Mouse (Mus musculus) stomach, embryonic 15.5 days (tissue): ENCODE measurements around the gene Rcn1. TPM values are rescaled to one million over a fixed set of nuclear protein-coding genes. Genes with fewer than 3 reads are reported as not detected.

Experiments
- ATAC-seq: fragments of 200-750 bp; cut with Nextera tagmentation; 2 replicates; pipeline ENCODE4 v1.8.0; 2017; ENCODE audit warnings: low read depth, moderate number of reproducible peaks, moderate TSS enrichment; ENCODE audit not compliant: insufficient read depth, low FRiP score
- H3K27ac ChIP-seq: fragments of 300-500 bp; sonication (generic); 2 replicates; pipeline ENCODE4 v1.5.1; 2015; ENCODE audit warnings: mild to moderate bottlenecking, inconsistent platforms
- H3K27me3 ChIP-seq: fragments of 300-500 bp; sonication (generic); replicated peaks from 2 replicates; pipeline ENCODE4 v1.6.1; 2015; ENCODE audit warnings: inconsistent platforms
- H3K36me3 ChIP-seq: fragments of 300-500 bp; sonication (generic); 2 replicates; pipeline ENCODE4 v1.6.1; 2015; ENCODE audit warnings: inconsistent platforms
- H3K4me1 ChIP-seq: fragments of 300-500 bp; sonication (generic); 2 replicates; pipeline ENCODE4 v1.6.1; 2015; ENCODE audit warnings: inconsistent platforms
- H3K4me2 ChIP-seq: fragments of 300-500 bp; sonication (generic); 2 replicates; pipeline ENCODE4 v1.6.1; 2015; ENCODE audit warnings: mild to moderate bottlenecking, inconsistent platforms
- H3K4me3 ChIP-seq: fragments of 300-500 bp; sonication (generic); replicated peaks from 2 replicates; pipeline ENCODE4 v1.5.1; 2015; ENCODE audit warnings: inconsistent platforms
- H3K9ac ChIP-seq: fragments of 300-500 bp; sonication (generic); 2 replicates; pipeline ENCODE4 v1.6.1; 2015; ENCODE audit warnings: inconsistent platforms
- H3K9me3 ChIP-seq: fragments of 300-500 bp; sonication (generic); 2 replicates; pipeline ENCODE4 v1.6.1; 2016; ENCODE audit warnings: inconsistent platforms
- WGBS: fragments of 180-500 bp; shearing (Covaris S2); methylation state at CpG from one replicate; pipeline ENCODE4 v1.1.7; 2015; 5-methylcytosine and 5-hydroxymethylcytosine counted together
- polyA plus RNA-seq: library from polyadenylated mRNA; unstranded; fragments of >200 nt; fragmentation: Nextera tagmentation; extraction: Ambion mirVana; gene quantifications from 2 replicates; pipeline ENCODE4 v1.2.1, GENCODE M21; 2015

Rcn1 gene
- 146 and 159 TPM in 2 replicates for polyA plus RNA-seq

DNA sequence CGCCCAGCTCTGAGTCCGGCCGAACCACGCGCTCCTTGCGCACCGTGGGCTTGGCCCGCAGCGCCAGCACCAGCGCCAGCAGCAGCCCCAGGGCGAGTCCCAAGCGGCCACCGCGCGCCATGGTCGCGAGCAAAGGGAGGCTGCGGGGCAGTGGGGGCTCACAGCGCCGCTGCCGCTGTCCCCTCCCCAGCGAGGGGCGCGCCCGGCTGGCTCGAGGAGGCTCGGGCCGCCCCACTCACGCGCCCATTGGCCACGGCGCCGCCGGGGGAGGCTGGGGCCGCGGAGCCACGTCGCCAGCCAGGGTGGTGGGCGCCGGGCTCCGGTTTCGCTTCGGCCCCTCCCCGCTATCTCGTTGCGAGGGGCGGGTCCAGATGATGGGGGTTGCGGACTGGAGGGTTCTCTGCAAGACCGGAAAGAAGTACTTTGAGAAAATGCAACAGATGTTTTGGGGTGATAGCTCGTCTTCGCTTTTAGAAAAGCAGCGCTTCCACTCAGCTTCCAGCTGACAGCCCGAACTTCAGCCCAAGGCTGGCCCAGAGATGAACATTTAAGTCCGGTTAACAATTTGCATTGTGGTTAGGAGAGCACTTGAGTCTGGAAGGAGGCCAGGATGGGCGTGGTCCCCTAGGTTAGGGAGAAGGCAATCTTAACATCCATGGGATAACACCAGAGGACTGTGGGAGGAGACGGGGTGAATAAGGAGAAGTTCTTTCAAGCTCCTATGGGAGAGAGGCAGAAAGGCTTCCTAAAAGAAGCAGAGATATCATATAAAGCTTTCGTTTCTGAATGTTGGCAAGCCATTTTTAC lies at the start of gene Rcn1:
Rcn1 (minus strand) TSS at position 235 of the 807 bp plus-strand sequence.
- peaks cover 26% of the 10 kb centered on the region for H3K4me1 ChIP-seq
- WGBS = under 1% methylated on average over 54 of the region's 57 CpGs
- H3K4me2 ChIP-seq = peak within 1 kb of the TSS; percentile 65
- peaks cover 4% of the 10 kb centered on the region; the same call in 1 of the 2 replicates for H3K36me3 ChIP-seq
- peak within 1 kb of the TSS; percentile 86 for H3K9ac ChIP-seq
- H3K27ac ChIP-seq = peak within 1 kb of the TSS; percentile 96
- peak within 1 kb of the TSS; percentile 86 for H3K4me3 ChIP-seq
- no peaks in the 10 kb centered on the region for H3K27me3 ChIP-seq
- peak; percentile 90 for ATAC-seq
- H3K9me3 ChIP-seq = no peaks in the 10 kb centered on the region

DNA sequence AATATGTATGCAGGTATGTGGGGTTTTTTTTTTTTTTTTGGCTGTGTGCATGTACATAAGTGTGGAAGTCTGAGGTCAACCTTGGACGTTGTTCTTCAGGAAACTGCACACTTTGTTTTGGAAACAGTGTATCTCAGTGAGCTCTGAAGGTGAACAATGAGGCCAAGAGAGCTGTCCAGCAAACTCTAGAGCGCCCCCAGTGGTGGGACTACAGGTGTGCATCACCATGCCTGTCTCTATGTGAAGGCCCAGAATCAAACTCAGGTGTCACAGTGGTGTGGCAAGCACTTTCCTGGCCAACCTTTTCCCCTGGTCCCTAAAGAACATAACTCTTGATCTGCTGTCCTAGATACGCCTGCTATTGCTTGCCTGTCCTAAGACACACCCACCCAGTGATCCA lies 45.0 kb upstream of the Rcn1 start:
- Histone ChIP-seq H3K4me2 (no peak overlapping the region), H3K36me3 (no peaks in the 10 kb centered on the region), H3K4me1 (no peaks in the 10 kb centered on the region), H3K9ac (no peak overlapping the region), H3K4me3 (no peak overlapping the region), H3K9me3 (no peaks in the 10 kb centered on the region), H3K27me3 (no peaks in the 10 kb centered on the region), H3K27ac (no peak overlapping the region)
- no peak for ATAC-seq
- 41% methylated on average over 3 of the region's 3 CpGs for WGBS

DNA sequence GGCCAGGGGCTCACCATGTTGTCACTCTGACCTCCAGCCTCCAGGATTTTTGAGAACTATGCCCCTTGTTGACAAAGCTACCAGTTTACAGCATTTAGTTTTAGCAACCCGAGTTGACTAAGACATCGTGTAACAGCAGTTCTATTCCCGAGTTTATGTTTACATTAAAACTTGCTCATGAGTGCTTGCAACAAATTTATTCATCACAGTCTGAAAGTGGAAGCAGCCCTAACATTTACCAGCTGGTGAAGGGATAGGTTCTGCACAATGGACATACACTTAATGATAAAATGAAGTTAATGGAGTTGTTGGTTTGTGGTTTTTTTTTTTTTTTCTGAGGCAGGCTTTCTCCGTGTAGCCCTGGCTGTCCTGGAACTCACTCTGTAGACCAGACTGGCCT lies 39.9 kb upstream of the Rcn1 start:
- no peak for ATAC-seq
- Histone ChIP-seq H3K4me3 (no peak overlapping the region), H3K36me3 (no peaks in the 10 kb centered on the region), H3K27ac (no peak overlapping the region), H3K9me3 (no peaks in the 10 kb centered on the region), H3K9ac (no peak overlapping the region), H3K4me1 (no peaks in the 10 kb centered on the region), H3K27me3 (no peaks in the 10 kb centered on the region), H3K4me2 (no peak overlapping the region)
- 43% methylated on average over 4 of the region's 4 CpGs for WGBS

DNA sequence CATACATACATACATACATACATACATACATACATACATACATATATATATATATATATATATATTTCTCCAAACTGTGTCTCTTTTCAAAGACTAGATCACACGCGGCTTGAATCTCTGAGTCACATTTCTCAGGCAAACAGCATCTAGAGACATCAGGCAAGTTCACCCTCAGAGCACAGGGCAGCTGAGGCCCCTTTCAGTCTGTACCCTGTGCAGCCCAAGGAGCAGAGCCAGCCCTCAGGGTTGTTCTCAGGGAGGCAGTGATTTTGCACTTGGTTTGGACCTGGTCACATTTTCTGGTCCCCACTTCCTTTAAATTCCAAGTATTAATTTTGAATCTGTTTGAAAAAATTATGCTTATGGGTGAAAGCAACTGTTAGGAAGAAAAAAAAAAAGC lies 39.4 kb upstream of the Rcn1 start:
- Histone ChIP-seq H3K9me3 (no peaks in the 10 kb centered on the region), H3K9ac (no peak overlapping the region), H3K36me3 (no peaks in the 10 kb centered on the region), H3K4me2 (no peak overlapping the region), H3K4me3 (no peak overlapping the region), H3K27me3 (no peaks in the 10 kb centered on the region), H3K27ac (no peak overlapping the region), H3K4me1 (no peaks in the 10 kb centered on the region)
- no peak for ATAC-seq
- WGBS = 84% methylated on average over 2 of the region's 2 CpGs

DNA sequence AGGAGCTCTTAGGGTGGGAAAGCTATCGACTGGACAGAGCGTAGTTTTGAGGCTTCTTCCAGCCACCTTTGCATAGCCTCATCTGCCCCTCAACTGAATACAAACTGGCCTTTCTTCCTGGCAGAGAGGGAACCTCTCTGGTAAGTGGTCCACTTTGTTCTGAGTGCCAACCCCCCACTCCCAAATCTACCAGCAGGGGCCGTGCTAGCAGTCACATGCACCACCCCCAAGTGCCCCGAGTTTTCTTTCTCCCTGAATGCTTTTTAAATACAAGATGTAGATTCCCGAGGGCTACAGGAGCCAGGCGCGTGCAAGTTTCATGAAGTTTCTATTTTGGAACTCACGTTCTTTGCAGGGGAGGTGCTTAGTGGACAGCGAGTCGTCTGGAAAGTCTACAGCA lies 33.8 kb upstream of the Rcn1 start:
- H3K27me3 ChIP-seq = no peaks in the 10 kb centered on the region
- no peak for ATAC-seq

DNA sequence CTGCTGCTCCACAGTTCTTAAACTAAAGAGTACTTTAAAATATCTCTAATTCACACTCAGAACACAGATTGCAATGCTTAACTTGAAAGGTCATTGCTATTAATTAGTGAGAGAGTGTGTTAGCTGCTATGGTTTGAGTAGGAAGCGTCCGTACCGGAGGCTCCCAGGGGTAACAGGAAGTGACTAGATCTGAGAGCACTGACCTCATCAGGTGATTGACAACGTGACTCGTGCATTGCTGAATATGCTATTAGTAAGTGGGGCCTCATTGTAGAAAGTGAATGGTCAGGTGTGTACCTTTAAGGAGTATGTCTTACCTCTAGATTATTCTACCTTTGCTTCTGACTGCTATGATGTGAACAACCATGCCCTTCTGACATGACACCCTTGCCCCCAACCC lies 31.3 kb upstream of the Rcn1 start:
- Histone ChIP-seq H3K9me3 (no peaks in the 10 kb centered on the region), H3K27ac (no peak overlapping the region), H3K27me3 (no peaks in the 10 kb centered on the region), H3K4me3 (no peak overlapping the region), H3K36me3 (no peaks in the 10 kb centered on the region), H3K4me1 (no peaks in the 10 kb centered on the region), H3K9ac (no peak overlapping the region), H3K4me2 (no peak overlapping the region)
- ATAC-seq = no peak
- 72% methylated on average over 5 of the region's 5 CpGs for WGBS

More for the DNA sequence above, 33.8 kb upstream of the Rcn1 start:
- 14% methylated on average over 10 of the region's 10 CpGs for WGBS
- Histone ChIP-seq H3K4me1 (no peaks in the 10 kb centered on the region), H3K27ac (no peak overlapping the region), H3K9me3 (no peaks in the 10 kb centered on the region), H3K4me2 (peak overlapping the region; percentile 38), H3K9ac (no peak overlapping the region), H3K4me3 (no peak overlapping the region; the same call in 1 of the 2 replicates), H3K36me3 (no peaks in the 10 kb centered on the region)

DNA sequence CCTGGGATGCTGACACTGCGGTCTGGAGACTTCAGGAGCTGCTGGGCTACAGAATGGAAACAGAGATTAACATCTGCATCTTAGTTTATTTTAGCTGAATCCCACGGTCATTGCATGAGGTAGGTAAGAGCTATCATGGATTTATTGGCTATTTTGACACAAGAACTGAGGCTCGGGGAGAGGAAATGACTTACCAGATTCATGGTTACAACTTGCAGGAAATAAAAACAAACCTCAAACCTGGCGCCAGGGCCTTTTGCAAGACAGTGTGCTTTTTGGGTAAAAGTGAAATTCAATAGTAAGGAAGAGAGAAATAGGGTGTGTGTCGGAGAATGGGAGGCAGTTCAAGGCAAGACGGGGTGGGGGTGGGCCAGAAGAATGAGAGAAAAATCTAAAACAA lies 30.8 kb upstream of the Rcn1 start:
- Histone ChIP-seq H3K4me2 (no peak overlapping the region), H3K27me3 (no peaks in the 10 kb centered on the region), H3K4me3 (no peak overlapping the region), H3K4me1 (no peaks in the 10 kb centered on the region), H3K36me3 (no peaks in the 10 kb centered on the region), H3K9ac (no peak overlapping the region), H3K27ac (no peak overlapping the region), H3K9me3 (no peaks in the 10 kb centered on the region)
- 56% methylated on average over 6 of the region's 6 CpGs for WGBS
- ATAC-seq = no peak

DNA sequence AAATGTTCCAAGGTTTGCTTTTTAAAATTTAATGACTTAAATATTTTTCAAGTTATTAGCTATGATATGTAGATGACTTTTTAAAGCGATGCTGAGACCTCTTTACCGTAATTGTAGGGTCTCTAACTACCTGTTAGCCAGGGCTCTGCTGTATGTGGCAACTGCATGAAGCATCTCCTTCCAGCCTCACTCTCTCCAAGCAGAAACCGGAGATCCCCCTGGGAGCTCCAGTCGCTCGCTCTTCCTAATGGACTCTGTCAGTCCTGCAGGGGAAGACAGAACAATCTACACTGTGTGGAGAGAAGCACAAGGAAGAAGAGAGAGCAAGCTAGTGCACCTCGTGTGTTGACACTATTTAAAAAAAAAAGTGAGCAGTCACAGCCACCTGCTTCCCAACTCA lies 29.3 kb upstream of the Rcn1 start:
- no peak for ATAC-seq
- H3K36me3 ChIP-seq = no peaks in the 10 kb centered on the region

DNA sequence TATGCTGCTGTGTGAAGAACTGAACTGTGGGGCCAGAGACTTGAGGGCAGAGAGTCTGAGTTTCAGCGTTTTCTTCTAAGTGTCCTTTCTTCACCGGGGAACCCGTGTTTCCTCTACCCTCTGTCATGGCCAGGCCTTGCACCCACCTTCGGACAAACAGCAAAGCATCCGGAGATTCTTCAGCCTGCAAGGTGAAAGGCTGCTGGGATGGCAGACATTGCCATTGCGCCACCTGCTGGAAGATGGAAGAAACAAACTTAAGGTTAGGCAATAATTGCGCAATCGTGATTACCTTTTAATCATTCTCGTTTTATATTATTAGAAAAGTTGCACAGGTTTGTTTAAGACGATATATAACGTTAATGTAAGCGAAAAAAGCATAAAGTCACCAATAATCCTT lies 28.9 kb upstream of the Rcn1 start:
- Histone ChIP-seq H3K4me1 (no peaks in the 10 kb centered on the region), H3K27me3 (no peaks in the 10 kb centered on the region), H3K4me3 (no peak overlapping the region), H3K9me3 (no peaks in the 10 kb centered on the region), H3K36me3 (no peaks in the 10 kb centered on the region), H3K9ac (no peak overlapping the region), H3K27ac (no peak overlapping the region), H3K4me2 (no peak overlapping the region)
- 2% methylated on average over 12 of the region's 12 CpGs for WGBS
- no peak; the same call in 1 of the 2 replicates for ATAC-seq

More for the DNA sequence above, 29.3 kb upstream of the Rcn1 start:
- Histone ChIP-seq H3K9me3 (no peaks in the 10 kb centered on the region), H3K27ac (no peak overlapping the region), H3K9ac (no peak overlapping the region), H3K4me3 (no peak overlapping the region), H3K4me1 (no peaks in the 10 kb centered on the region), H3K27me3 (no peaks in the 10 kb centered on the region), H3K4me2 (no peak overlapping the region)
- 29% methylated on average over 6 of the region's 6 CpGs for WGBS

DNA sequence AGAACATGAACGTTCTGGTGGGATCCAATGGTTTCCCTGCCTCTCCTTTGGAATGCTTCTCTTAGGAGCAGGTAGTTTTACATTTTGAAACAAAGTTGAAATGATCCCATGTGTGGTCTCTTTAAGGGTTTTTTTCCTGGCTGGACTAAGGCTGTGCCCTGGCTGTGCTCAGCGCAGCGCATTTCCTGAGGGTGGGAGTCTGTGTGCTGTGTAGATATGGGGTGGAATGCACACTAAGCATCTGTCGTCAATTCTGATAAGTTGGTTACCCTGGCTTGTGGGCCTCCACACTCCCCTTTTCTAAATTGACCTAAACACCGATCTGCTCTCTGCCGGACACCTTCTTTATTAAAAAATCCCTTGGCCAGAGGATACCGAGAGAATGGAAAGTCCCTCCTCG lies 28.3 kb upstream of the Rcn1 start:
- Histone ChIP-seq H3K9ac (no peak overlapping the region), H3K9me3 (no peaks in the 10 kb centered on the region), H3K27me3 (no peaks in the 10 kb centered on the region), H3K4me3 (no peak overlapping the region), H3K4me1 (no peaks in the 10 kb centered on the region), H3K4me2 (no peak overlapping the region), H3K27ac (no peak overlapping the region), H3K36me3 (no peaks in the 10 kb centered on the region)
- 58% methylated on average over 8 of the region's 8 CpGs for WGBS
- ATAC-seq = peak; percentile 27; the same call in 1 of the 2 replicates

DNA sequence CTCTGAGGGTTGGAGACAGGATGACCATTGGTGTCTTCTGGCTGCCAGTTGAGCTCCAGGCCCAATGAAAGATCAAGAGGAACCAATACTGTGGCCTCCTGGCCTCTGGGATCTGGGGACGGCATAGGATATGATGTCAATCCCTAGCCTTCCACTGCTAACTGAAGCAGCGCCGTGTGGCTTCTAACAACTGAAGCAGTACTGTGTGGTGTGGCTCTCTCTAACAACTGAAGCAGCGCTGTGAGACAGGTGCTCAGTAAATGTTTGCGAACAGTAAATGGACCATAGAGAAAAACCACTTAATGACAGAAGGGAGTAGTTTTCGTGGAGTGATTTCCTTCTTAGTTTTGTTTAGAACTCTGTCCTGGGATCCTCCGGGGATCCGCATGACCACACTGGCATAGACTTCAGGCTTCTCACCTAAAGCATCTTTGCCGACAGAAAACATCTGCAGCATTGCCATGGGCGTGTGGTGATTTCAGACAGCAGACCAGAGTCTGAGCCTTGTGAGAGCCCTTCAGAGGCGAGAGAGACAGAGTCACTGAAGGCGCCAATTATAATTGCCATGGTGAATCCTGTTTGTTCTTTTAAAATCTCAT lies 19.6 kb upstream of the Rcn1 start:
- H3K9ac ChIP-seq = no peak overlapping the region
- H3K4me3 ChIP-seq = no peak overlapping the region
- 81% methylated on average over 12 of the region's 12 CpGs for WGBS
- H3K4me1 ChIP-seq = 0 out of 2 replicates have a peak, but pooled peaks cover 7% of the 10 kb centered on the region
- ATAC-seq = no peak
- no peaks in the 10 kb centered on the region for H3K27me3 ChIP-seq
- H3K9me3 ChIP-seq = no peaks in the 10 kb centered on the region
- no peak overlapping the region for H3K27ac ChIP-seq
- no peaks in the 10 kb centered on the region for H3K36me3 ChIP-seq
- no peak overlapping the region for H3K4me2 ChIP-seq

DNA sequence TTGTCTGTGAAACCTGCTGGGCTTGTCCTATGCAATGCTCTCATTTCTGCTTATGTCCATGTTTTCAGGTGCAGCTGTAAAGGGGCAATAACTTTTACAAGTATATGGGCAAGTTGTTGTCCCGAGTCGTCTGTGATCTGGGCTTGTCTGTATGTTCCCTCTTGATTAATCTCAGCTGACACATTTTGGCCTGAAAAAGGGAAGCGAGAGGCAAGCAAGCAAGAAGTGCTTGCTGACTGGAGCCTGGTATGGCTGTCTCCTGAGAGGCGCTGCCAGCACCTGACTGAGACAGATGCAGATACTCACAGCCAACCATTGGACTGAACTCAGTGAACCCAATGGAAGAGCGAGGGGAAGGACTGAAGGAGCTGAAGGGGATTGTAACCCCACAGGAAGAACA lies 18.5 kb upstream of the Rcn1 start:
- no peaks in the 10 kb centered on the region for H3K27me3 ChIP-seq
- H3K4me3 ChIP-seq = no peak overlapping the region
- H3K36me3 ChIP-seq = no peaks in the 10 kb centered on the region
- H3K4me1 ChIP-seq = 0 out of 2 replicates have a peak, but pooled peaks cover 7% of the 10 kb centered on the region
- no peak overlapping the region for H3K27ac ChIP-seq
- H3K4me2 ChIP-seq = no peak overlapping the region
- ATAC-seq = no peak
- 66% methylated on average over 5 of the region's 5 CpGs for WGBS
- H3K9ac ChIP-seq = no peak overlapping the region
- no peaks in the 10 kb centered on the region for H3K9me3 ChIP-seq
